Mouse (Mus musculus) ES-Bruce4 (cell line): ENCODE measurements around the gene Cnot4. TPM values are rescaled to one million over a fixed set of nuclear protein-coding genes. Genes with fewer than 3 reads are reported as not detected.

ENCODE experiments used
- H3K27ac ChIP-seq: 2 replicates; pipeline ENCODE4 v1.5.1; 2012; ENCODE audit warnings: low read length, inconsistent platforms; ENCODE audit not compliant: insufficient read depth
- H3K27me3 ChIP-seq: 2 replicates; pipeline ENCODE4 v1.6.1; 2012; ENCODE audit warnings: mild to moderate bottlenecking, low read length, inconsistent platforms; ENCODE audit not compliant: control insufficient read depth, poor library complexity, insufficient read depth, severe bottlenecking
- H3K36me3 ChIP-seq: 2 replicates; pipeline ENCODE4 v1.6.1; 2012; ENCODE audit warnings: inconsistent platforms, mild to moderate bottlenecking, low read length, moderate library complexity; ENCODE audit not compliant: control insufficient read depth, poor library complexity, insufficient read depth, severe bottlenecking
- H3K4me1 ChIP-seq: one replicate; pipeline ENCODE4 v1.8.1; 2011; ENCODE audit warnings: low read length; ENCODE audit not compliant: control insufficient read depth, insufficient read depth
- H3K4me3 ChIP-seq: 2 replicates; pipeline ENCODE4 v1.5.1; 2011; ENCODE audit warnings: low read depth, mild to moderate bottlenecking, low read length
- H3K9ac ChIP-seq: 2 replicates; pipeline ENCODE4 v1.6.1; 2012; ENCODE audit warnings: low read depth, mild to moderate bottlenecking, inconsistent platforms; ENCODE audit not compliant: poor library complexity, severe bottlenecking
- H3K9me3 ChIP-seq: replicated peaks from 2 replicates; pipeline ENCODE4 v1.6.1; 2012; ENCODE audit warnings: mild to moderate bottlenecking, low read length, inconsistent platforms; ENCODE audit not compliant: control insufficient read depth, poor library complexity, insufficient read depth, severe bottlenecking
- CTCF ChIP-seq: IDR thresholded peaks from one replicate; pipeline ENCODE4 v1.8.1; 2011; ENCODE audit warnings: low read depth, low read length
- EP300 ChIP-seq: IDR thresholded peaks from 2 replicates; pipeline ENCODE4 v1.6.1; 2011; ENCODE audit warnings: low read depth, low read length; ENCODE audit not compliant: insufficient read depth
- POLR2A ChIP-seq: IDR thresholded peaks from one replicate; pipeline ENCODE4 v1.8.1; 2011; ENCODE audit warnings: low read length; ENCODE audit not compliant: insufficient read depth
- polyA plus RNA-seq: library from polyadenylated mRNA; stranded (reverse); fragments of >200 nt; gene quantifications from 2 replicates; pipeline ENCODE4 v1.2.4, GENCODE M21; 2011; ENCODE audit warnings: low read depth; ENCODE audit not compliant: missing spikeins, insufficient read depth, insufficient read length

Gene Cnot4
- polyA plus RNA-seq, 1 experiment, result 49.2 TPM

GRCm38 (mm10) chr6:35075148-35075547 is 58.4 kb downstream of the Cnot4 start:
- Histone ChIP-seq H3K27me3 (no peaks in the 10 kb centered on the region), H3K27ac (no peak overlapping the region), H3K9me3 (no peaks in the 10 kb centered on the region), H3K4me3 (no peak overlapping the region), H3K4me1 (peaks cover 3% of the 10 kb centered on the region), H3K36me3 (no peaks in the 10 kb centered on the region; the same call in 1 of the 2 replicates), H3K9ac (no peak overlapping the region)
- no peak for TF ChIP-seq EP300
- TF ChIP-seq POLR2A, result no peak
- TF ChIP-seq CTCF, result no peak

- Histone ChIP-seq H3K27ac (no peak overlapping the region), H3K9me3 (no peaks in the 10 kb centered on the region), H3K36me3 (no peaks in the 10 kb centered on the region; the same call in none of the 2 replicates), H3K4me1 (peaks cover 3% of the 10 kb centered on the region), H3K27me3 (no peaks in the 10 kb centered on the region), H3K4me3 (no peak overlapping the region), H3K9ac (no peak overlapping the region)
- TF ChIP-seq POLR2A (no peak), CTCF (no peak), EP300 (no peak)
Measured at GRCm38 (mm10) chr6:35071261-35071660, 62.3 kb downstream of the Cnot4 start.

GRCm38 (mm10) chr6:35062446-35062845 is 71.1 kb downstream of the Cnot4 start:
- H3K27ac ChIP-seq, result no peak overlapping the region
- no peaks in the 10 kb centered on the region; the same call in none of the 2 replicates for H3K36me3 ChIP-seq
- H3K4me1 ChIP-seq, result no peaks in the 10 kb centered on the region
- no peak for TF ChIP-seq EP300
- TF ChIP-seq CTCF, result no peak
- no peak for TF ChIP-seq POLR2A
- no peaks in the 10 kb centered on the region for H3K9me3 ChIP-seq
- no peak overlapping the region for H3K9ac ChIP-seq
- H3K27me3 ChIP-seq, result no peaks in the 10 kb centered on the region
- no peak overlapping the region for H3K4me3 ChIP-seq

- Histone ChIP-seq H3K27ac (no peak overlapping the region), H3K27me3 (no peaks in the 10 kb centered on the region), H3K9ac (no peak overlapping the region), H3K4me3 (no peak overlapping the region), H3K9me3 (no peaks in the 10 kb centered on the region), H3K36me3 (no peaks in the 10 kb centered on the region; the same call in 1 of the 2 replicates), H3K4me1 (no peaks in the 10 kb centered on the region)
- TF ChIP-seq CTCF (no peak), POLR2A (no peak), EP300 (no peak)
Measured at GRCm38 (mm10) chr6:35043127-35043526, 90.4 kb downstream of the Cnot4 start.

- Histone ChIP-seq H3K4me3 (no peak overlapping the region), H3K9me3 (no peaks in the 10 kb centered on the region), H3K27me3 (no peaks in the 10 kb centered on the region), H3K36me3 (no peaks in the 10 kb centered on the region; the same call in 1 of the 2 replicates), H3K27ac (no peak overlapping the region), H3K4me1 (peaks cover 1% of the 10 kb centered on the region), H3K9ac (no peak overlapping the region)
- no peak for TF ChIP-seq POLR2A
Measured at GRCm38 (mm10) chr6:35033341-35033740, 100.2 kb downstream of the Cnot4 start.

- no peaks in the 10 kb centered on the region for H3K9me3 ChIP-seq
- peaks cover 1% of the 10 kb centered on the region for H3K4me1 ChIP-seq
- TF ChIP-seq CTCF (no peak), EP300 (no peak), POLR2A (no peak)
Measured at GRCm38 (mm10) chr6:35032704-35033103, 100.8 kb downstream of the Cnot4 start.

More at GRCm38 (mm10) chr6:35032704-35033103, 100.8 kb downstream of the Cnot4 start:
- no peak overlapping the region for H3K27ac ChIP-seq
- H3K4me3 ChIP-seq, result no peak overlapping the region
- no peaks in the 10 kb centered on the region; the same call in 1 of the 2 replicates for H3K36me3 ChIP-seq
- H3K27me3 ChIP-seq, result no peaks in the 10 kb centered on the region
- no peak overlapping the region for H3K9ac ChIP-seq
